ENCODE assay signal across 8 mouse cellular contexts in genomic region chr3:99234319-99234869, GRCm38 (mm10). TPM values are rescaled to one million over a fixed set of nuclear protein-coding genes. Genes with fewer than 3 reads are reported as not detected.
DNase-seq lines count a peak whose midpoint lies in the region; ATAC-seq and TF ChIP-seq lines count a peak whose summit lies in the region.

No protein-coding gene starts in this region.

- DNase-seq in kidney, postnatal 4 days, result no peak
- DNase-seq in limb, embryonic 14.5 days (ENCODE audit: low spot score), result peak; percentile 1
- no peak for DNase-seq in cerebellum, postnatal 4 days (ENCODE audit: low spot score in 2 of 2)
- DNase-seq in urinary bladder, postnatal 10 days (ENCODE audit: low spot score), result no peak
- no peak for DNase-seq in cerebellum, adult 11 months

- H3K27ac ChIP-seq in kidney, embryonic 16.5 days (ENCODE audit: low read length), result no peak overlapping the region
- H3K27ac ChIP-seq in forebrain, embryonic 12.5 days, result no peak overlapping the region
- 0 out of 2 replicates have a peak overlapping the region, but pooled peaks have one; percentile 10 for H3K27ac ChIP-seq in limb, embryonic 14.5 days (replicated peaks; ENCODE audit: low read depth, low read length)
- H3K27ac ChIP-seq in neural tube, embryonic 14.5 days (ENCODE audit: low read depth, low read length), result no peak overlapping the region

- H3K9ac ChIP-seq in kidney, embryonic 16.5 days (replicated peaks; ENCODE audit: low read length), result no peak overlapping the region
- H3K9ac ChIP-seq in forebrain, embryonic 12.5 days, result no peak overlapping the region
- peak overlapping the region; percentile 16; the same call in 1 of the 2 replicates for H3K9ac ChIP-seq in limb, embryonic 14.5 days (ENCODE audit: low read depth, low read length, severe bottlenecking)
- no peak overlapping the region for H3K9ac ChIP-seq in neural tube, embryonic 14.5 days (replicated peaks; ENCODE audit: low read depth, low read length)

- no peaks in the 10 kb centered on the region for H3K9me3 ChIP-seq in kidney, embryonic 16.5 days (ENCODE audit: low read length)
- no peaks in the 10 kb centered on the region for H3K9me3 ChIP-seq in forebrain, embryonic 12.5 days
- no peaks in the 10 kb centered on the region for H3K9me3 ChIP-seq in limb, embryonic 14.5 days (ENCODE audit: control insufficient read depth, low read length)
- H3K9me3 ChIP-seq in neural tube, embryonic 14.5 days (ENCODE audit: control insufficient read depth, low read length), result no peaks in the 10 kb centered on the region

- peak overlapping the region; percentile 23; the same call in 1 of the 2 replicates for H3K4me3 ChIP-seq in kidney, embryonic 16.5 days (ENCODE audit: low read length)
- 0 out of 2 replicates have a peak overlapping the region, but pooled peaks have one; percentile 5 for H3K4me3 ChIP-seq in forebrain, embryonic 12.5 days (replicated peaks)
- peak overlapping the region; percentile 24 for H3K4me3 ChIP-seq in limb, embryonic 14.5 days (replicated peaks; ENCODE audit: low read length)
- H3K4me3 ChIP-seq in neural tube, embryonic 14.5 days (ENCODE audit: low read depth, low read length), result no peak overlapping the region

- no peaks in the 10 kb centered on the region for H3K36me3 ChIP-seq in kidney, embryonic 16.5 days (ENCODE audit: insufficient read depth, low read length)
- no peaks in the 10 kb centered on the region for H3K36me3 ChIP-seq in forebrain, embryonic 12.5 days (replicated peaks)
- no peaks in the 10 kb centered on the region for H3K36me3 ChIP-seq in limb, embryonic 14.5 days (ENCODE audit: control insufficient read depth, insufficient read depth, low read length)
- H3K36me3 ChIP-seq in neural tube, embryonic 14.5 days (ENCODE audit: control insufficient read depth, insufficient read depth, low read length), result no peaks in the 10 kb centered on the region

- peaks cover 63% of the 10 kb centered on the region for H3K27me3 ChIP-seq in kidney, embryonic 16.5 days (ENCODE audit: insufficient read depth, low read length)
- peaks cover 73% of the 10 kb centered on the region for H3K27me3 ChIP-seq in forebrain, embryonic 12.5 days
- H3K27me3 ChIP-seq in limb, embryonic 14.5 days (ENCODE audit: control insufficient read depth, insufficient read depth, low read length), result peaks cover 34% of the 10 kb centered on the region
- peaks cover 54% of the 10 kb centered on the region for H3K27me3 ChIP-seq in neural tube, embryonic 14.5 days (ENCODE audit: control insufficient read depth, insufficient read depth, low read length)

- peak overlapping the region; percentile 41 for H3K4me2 ChIP-seq in kidney, embryonic 16.5 days (replicated peaks; ENCODE audit: low read depth, low read length)
- peak overlapping the region; percentile 30 for H3K4me2 ChIP-seq in forebrain, embryonic 12.5 days
- H3K4me2 ChIP-seq in limb, embryonic 14.5 days (replicated peaks; ENCODE audit: low read depth, low read length, severe bottlenecking), result peak overlapping the region; percentile 47
- H3K4me2 ChIP-seq in neural tube, embryonic 14.5 days (ENCODE audit: low read depth, low read length), result no peak overlapping the region

- WGBS in kidney, embryonic 16.5 days, result 3% methylated on average over 17 of the region's 17 CpGs
- 1% methylated on average over 17 of the region's 17 CpGs for WGBS in forebrain, embryonic 12.5 days
- WGBS in limb, embryonic 14.5 days, result 12% methylated on average over 17 of the region's 17 CpGs
- 2% methylated on average over 17 of the region's 17 CpGs for WGBS in neural tube, embryonic 14.5 days

- peaks cover 4% of the 10 kb centered on the region; the same call in 1 of the 2 replicates for H3K4me1 ChIP-seq in kidney, embryonic 16.5 days (ENCODE audit: insufficient read depth, low read length)
- H3K4me1 ChIP-seq in forebrain, embryonic 12.5 days, result peaks cover 9% of the 10 kb centered on the region
- H3K4me1 ChIP-seq in limb, embryonic 14.5 days (ENCODE audit: control insufficient read depth, insufficient read depth, low read length), result peaks cover 31% of the 10 kb centered on the region
- 0 out of 2 replicates have a peak, but pooled peaks cover 4% of the 10 kb centered on the region for H3K4me1 ChIP-seq in neural tube, embryonic 14.5 days (ENCODE audit: control insufficient read depth, insufficient read depth, low read length)

- ATAC-seq in kidney, embryonic 16.5 days (ENCODE audit: low FRiP score, low TSS enrichment), result peak; percentile 64
- peak; percentile 62; the same call in 1 of the 2 replicates for ATAC-seq in forebrain, embryonic 12.5 days (ENCODE audit: low FRiP score)
- no peak for ATAC-seq in limb, embryonic 14.5 days (ENCODE audit: low FRiP score, low read depth)
- 0 out of 2 replicates have a peak, but pooled peaks have one; percentile 41 for ATAC-seq in neural tube, embryonic 14.5 days (ENCODE audit: low read depth)

- TF ChIP-seq POLR2A in limb, embryonic 14.5 days (IDR thresholded peaks at IDR 0.05; ENCODE audit: borderline replicate concordance, extremely low read depth, insufficient read depth, insufficient read length), result no peak

RNA-seq across cellular contexts. Expression of gene Tbx15, which starts 5.8 kb away (rescaled TPM):
- polyA plus RNA-seq in kidney, embryonic 16.5 days (2015; fragmentation: Nextera tagmentation; extraction: Ambion mirVana), result 0.09 and 0.19 TPM in 2 replicates
- 2.4 and 2.6 TPM in 2 replicates for polyA plus RNA-seq in forebrain, embryonic 12.5 days (2016; fragmentation: Nextera tagmentation; extraction: Ambion mirVana)
- polyA plus RNA-seq in limb, embryonic 14.5 days (2012; rRNA removed), result 66.6 and 76.3 TPM in 2 replicates
- 25.5 and 26.6 TPM in 2 replicates for polyA plus RNA-seq in limb, embryonic 14.5 days (2014; fragmentation: Nextera tagmentation; extraction: Ambion mirVana)
- 0.07 and 0.32 TPM in 2 replicates for polyA plus RNA-seq in neural tube, embryonic 14.5 days (2014; fragmentation: Nextera tagmentation; extraction: Ambion mirVana)
